Mouse (Mus musculus): ENCODE measurements around the gene Ank3. TPM values are rescaled to one million over a fixed set of nuclear protein-coding genes. Genes with fewer than 3 reads are reported as not detected.

Gene Ank3
- polyA plus RNA-seq, 1 experiment from 2014 or later: 19.0 TPM

- ATAC-seq (ENCODE audit: low read depth): no peak
- Histone ChIP-seq H3K9ac (ENCODE audit: low read length) (no peak overlapping the region), H3K36me3 (ENCODE audit: control insufficient read depth, insufficient read depth, low read length) (no peaks in the 10 kb centered on the region), H3K4me1 (replicated peaks; ENCODE audit: control insufficient read depth, insufficient read depth, low read length) (no peaks in the 10 kb centered on the region), H3K4me3 (ENCODE audit: low read length) (no peak overlapping the region), H3K9me3 (ENCODE audit: control insufficient read depth, low read length) (no peaks in the 10 kb centered on the region), H3K4me2 (ENCODE audit: low read depth, low read length) (no peak overlapping the region), H3K27me3 (ENCODE audit: control insufficient read depth, insufficient read depth, low read depth, low read length) (no peaks in the 10 kb centered on the region), H3K27ac (ENCODE audit: low read length) (no peak overlapping the region)
- WGBS: 82% methylated on average over 9 of the region's 9 CpGs
Observed at GRCm38 (mm10) chr10:70032982-70033381, 634.4 kb downstream of the Ank3 start.

- H3K4me1 ChIP-seq (replicated peaks; ENCODE audit: control insufficient read depth, insufficient read depth, low read length): no peaks in the 10 kb centered on the region
- H3K9me3 ChIP-seq (ENCODE audit: control insufficient read depth, low read length): no peaks in the 10 kb centered on the region
- no peak overlapping the region for H3K4me2 ChIP-seq (ENCODE audit: low read depth, low read length)
- 40% methylated on average over 3 of the region's 3 CpGs for WGBS
- no peak overlapping the region for H3K27ac ChIP-seq (ENCODE audit: low read length)
- H3K27me3 ChIP-seq (ENCODE audit: control insufficient read depth, insufficient read depth, low read depth, low read length): no peaks in the 10 kb centered on the region
- ATAC-seq (ENCODE audit: low read depth): no peak
- H3K9ac ChIP-seq (ENCODE audit: low read length): no peak overlapping the region
- H3K4me3 ChIP-seq (ENCODE audit: low read length): no peak overlapping the region
- no peaks in the 10 kb centered on the region for H3K36me3 ChIP-seq (ENCODE audit: control insufficient read depth, insufficient read depth, low read length)
Observed at GRCm38 (mm10) chr10:70033856-70034255, 635.3 kb downstream of the Ank3 start.

- Histone ChIP-seq H3K4me3 (ENCODE audit: low read length) (no peak overlapping the region), H3K4me2 (ENCODE audit: low read depth, low read length) (no peak overlapping the region), H3K9ac (ENCODE audit: low read length) (no peak overlapping the region), H3K4me1 (replicated peaks; ENCODE audit: control insufficient read depth, insufficient read depth, low read length) (no peaks in the 10 kb centered on the region), H3K36me3 (ENCODE audit: control insufficient read depth, insufficient read depth, low read length) (no peaks in the 10 kb centered on the region), H3K27me3 (ENCODE audit: control insufficient read depth, insufficient read depth, low read depth, low read length) (no peaks in the 10 kb centered on the region), H3K27ac (ENCODE audit: low read length) (no peak overlapping the region), H3K9me3 (ENCODE audit: control insufficient read depth, low read length) (no peaks in the 10 kb centered on the region)
- ATAC-seq (ENCODE audit: low read depth): no peak
- WGBS: 67% methylated on average over 17 of the region's 17 CpGs
Observed at GRCm38 (mm10) chr10:70039871-70040291, 641.3 kb downstream of the Ank3 start.

- Histone ChIP-seq H3K27ac (ENCODE audit: low read length) (no peak overlapping the region), H3K9me3 (ENCODE audit: control insufficient read depth, low read length) (no peaks in the 10 kb centered on the region), H3K4me3 (ENCODE audit: low read length) (no peak overlapping the region), H3K4me1 (replicated peaks; ENCODE audit: control insufficient read depth, insufficient read depth, low read length) (no peaks in the 10 kb centered on the region), H3K4me2 (ENCODE audit: low read depth, low read length) (no peak overlapping the region), H3K27me3 (ENCODE audit: control insufficient read depth, insufficient read depth, low read depth, low read length) (no peaks in the 10 kb centered on the region), H3K9ac (ENCODE audit: low read length) (no peak overlapping the region), H3K36me3 (ENCODE audit: control insufficient read depth, insufficient read depth, low read length) (no peaks in the 10 kb centered on the region)
- ATAC-seq (ENCODE audit: low read depth): no peak
Observed at GRCm38 (mm10) chr10:70041562-70041961, 643.0 kb downstream of the Ank3 start.

DNA sequence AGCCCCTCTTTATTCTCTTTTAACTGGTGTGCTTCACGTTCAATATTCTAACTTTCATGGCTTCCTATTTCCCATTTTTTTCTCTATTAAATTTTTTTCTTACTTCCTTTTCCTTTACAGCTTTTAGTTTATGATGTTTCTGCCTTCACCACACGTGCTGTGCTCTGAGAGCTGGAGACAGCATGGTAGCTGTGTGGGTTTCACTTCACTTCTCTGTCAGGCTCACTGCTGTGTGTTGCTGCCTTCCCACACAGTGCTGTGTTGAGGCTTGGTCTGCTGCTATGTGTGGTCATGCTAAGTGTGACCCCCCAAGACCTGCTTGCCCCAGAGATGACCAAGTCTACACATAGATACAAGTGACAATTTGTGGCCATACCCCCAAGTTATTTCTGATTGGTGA, 647.1 kb downstream of the Ank3 start:
- no peak for ATAC-seq (ENCODE audit: low read depth)
- no peaks in the 10 kb centered on the region for H3K4me1 ChIP-seq (replicated peaks; ENCODE audit: control insufficient read depth, insufficient read depth, low read length)
- no peak overlapping the region for H3K4me3 ChIP-seq (ENCODE audit: low read length)
- H3K9ac ChIP-seq (ENCODE audit: low read length): no peak overlapping the region
- H3K27ac ChIP-seq (ENCODE audit: low read length): no peak overlapping the region
- no peaks in the 10 kb centered on the region for H3K27me3 ChIP-seq (ENCODE audit: control insufficient read depth, insufficient read depth, low read depth, low read length)
- no peaks in the 10 kb centered on the region for H3K36me3 ChIP-seq (ENCODE audit: control insufficient read depth, insufficient read depth, low read length)
- H3K4me2 ChIP-seq (ENCODE audit: low read depth, low read length): no peak overlapping the region
- 64% methylated on average over 2 of the region's 2 CpGs for WGBS
- no peaks in the 10 kb centered on the region for H3K9me3 ChIP-seq (ENCODE audit: control insufficient read depth, low read length)

DNA sequence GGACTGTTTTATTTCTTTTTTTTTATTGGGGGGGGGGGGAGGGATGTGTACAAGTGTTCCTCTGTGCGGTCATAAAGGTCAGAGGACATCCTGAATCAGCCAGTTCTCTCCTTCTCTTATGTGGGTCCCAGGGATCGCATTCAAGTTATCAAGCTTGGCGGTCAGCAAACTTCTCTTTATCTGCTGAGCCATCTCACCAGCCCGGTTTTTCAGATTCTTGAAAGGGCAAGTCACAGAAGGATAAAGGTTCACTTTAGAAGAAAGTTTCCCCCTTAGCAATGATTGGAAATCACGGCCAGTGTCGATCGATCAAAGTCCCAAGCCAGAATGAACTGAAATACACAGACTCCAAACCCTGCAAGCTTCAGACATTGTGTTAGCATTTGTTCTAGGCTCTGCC, 651.2 kb downstream of the Ank3 start:
- no peaks in the 10 kb centered on the region for H3K36me3 ChIP-seq (ENCODE audit: control insufficient read depth, insufficient read depth, low read length)
- ATAC-seq (ENCODE audit: low read depth): no peak
- H3K27me3 ChIP-seq (ENCODE audit: control insufficient read depth, insufficient read depth, low read depth, low read length): no peaks in the 10 kb centered on the region
- no peak overlapping the region for H3K4me3 ChIP-seq (ENCODE audit: low read length)
- peaks cover 5% of the 10 kb centered on the region; the same call in 1 of the 2 replicates for H3K9me3 ChIP-seq (ENCODE audit: control insufficient read depth, low read length)
- H3K4me2 ChIP-seq (ENCODE audit: low read depth, low read length): no peak overlapping the region
- no peak overlapping the region for H3K27ac ChIP-seq (ENCODE audit: low read length)
- WGBS: 55% methylated on average over 7 of the region's 7 CpGs
- H3K9ac ChIP-seq (ENCODE audit: low read length): no peak overlapping the region
- no peaks in the 10 kb centered on the region for H3K4me1 ChIP-seq (replicated peaks; ENCODE audit: control insufficient read depth, insufficient read depth, low read length)

- Histone ChIP-seq H3K9me3 (ENCODE audit: control insufficient read depth, low read length) (peaks cover 5% of the 10 kb centered on the region; the same call in 1 of the 2 replicates), H3K9ac (ENCODE audit: low read length) (no peak overlapping the region), H3K27me3 (ENCODE audit: control insufficient read depth, insufficient read depth, low read depth, low read length) (no peaks in the 10 kb centered on the region), H3K27ac (ENCODE audit: low read length) (no peak overlapping the region), H3K4me1 (replicated peaks; ENCODE audit: control insufficient read depth, insufficient read depth, low read length) (peaks cover 5% of the 10 kb centered on the region), H3K36me3 (ENCODE audit: control insufficient read depth, insufficient read depth, low read length) (no peaks in the 10 kb centered on the region), H3K4me2 (ENCODE audit: low read depth, low read length) (no peak overlapping the region), H3K4me3 (ENCODE audit: low read length) (no peak overlapping the region)
- WGBS: 83% methylated on average over 2 of the region's 2 CpGs
- no peak for ATAC-seq (ENCODE audit: low read depth)
Observed at GRCm38 (mm10) chr10:70055291-70055690, 656.7 kb downstream of the Ank3 start.

DNA sequence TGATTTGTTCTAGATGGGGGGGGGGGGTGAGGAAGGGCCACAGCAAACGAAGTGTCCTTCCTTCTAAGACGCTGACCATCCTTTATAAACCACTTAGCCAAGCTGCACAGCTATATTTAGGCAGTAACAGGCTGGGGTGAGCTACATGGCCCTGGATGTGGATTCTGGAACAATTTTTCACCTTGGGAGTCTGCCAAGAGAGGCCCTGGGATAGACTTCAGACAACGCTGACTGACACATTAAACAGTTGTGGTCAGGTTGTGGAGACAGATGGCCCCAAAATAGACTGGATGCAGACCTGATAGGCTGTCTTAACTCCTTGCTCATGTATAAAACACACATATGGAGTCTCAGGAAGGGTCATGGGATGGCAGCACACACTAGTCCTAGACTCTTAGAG, 658.5 kb downstream of the Ank3 start:
- H3K4me1 ChIP-seq (replicated peaks; ENCODE audit: control insufficient read depth, insufficient read depth, low read length): peaks cover 5% of the 10 kb centered on the region
- H3K27ac ChIP-seq (ENCODE audit: low read length): peak overlapping the region; percentile 17
- H3K9me3 ChIP-seq (ENCODE audit: control insufficient read depth, low read length): peaks cover 5% of the 10 kb centered on the region; the same call in 1 of the 2 replicates
- no peaks in the 10 kb centered on the region for H3K36me3 ChIP-seq (ENCODE audit: control insufficient read depth, insufficient read depth, low read length)
- no peak overlapping the region for H3K9ac ChIP-seq (ENCODE audit: low read length)
- no peak overlapping the region for H3K4me3 ChIP-seq (ENCODE audit: low read length)
- no peaks in the 10 kb centered on the region for H3K27me3 ChIP-seq (ENCODE audit: control insufficient read depth, insufficient read depth, low read depth, low read length)
- H3K4me2 ChIP-seq (ENCODE audit: low read depth, low read length): no peak overlapping the region
- WGBS: 52% methylated on average over 3 of the region's 3 CpGs
- peak; percentile 95 for ATAC-seq (ENCODE audit: low read depth)

GRCm38 (mm10) chr10:70060021-70060688, 661.6 kb downstream of the Ank3 start:
- H3K27me3 ChIP-seq (ENCODE audit: control insufficient read depth, insufficient read depth, low read depth, low read length): no peaks in the 10 kb centered on the region
- peaks cover 5% of the 10 kb centered on the region for H3K4me1 ChIP-seq (replicated peaks; ENCODE audit: control insufficient read depth, insufficient read depth, low read length)
- H3K9ac ChIP-seq (ENCODE audit: low read length): no peak overlapping the region
- ATAC-seq (ENCODE audit: low read depth): no peak
- H3K27ac ChIP-seq (ENCODE audit: low read length): no peak overlapping the region
- H3K9me3 ChIP-seq (ENCODE audit: control insufficient read depth, low read length): no peaks in the 10 kb centered on the region
- H3K4me2 ChIP-seq (ENCODE audit: low read depth, low read length): 0 out of 2 replicates have a peak overlapping the region, but pooled peaks have one; percentile 14
- no peak overlapping the region for H3K4me3 ChIP-seq (ENCODE audit: low read length)
- H3K36me3 ChIP-seq (ENCODE audit: control insufficient read depth, insufficient read depth, low read length): no peaks in the 10 kb centered on the region
- 43% methylated on average over 19 of the region's 19 CpGs for WGBS
